In genomic region chr7:27447419-27448286, GRCm38 (mm10) we compare ENCODE assay signal across 8 mouse cellular contexts. TPM values are rescaled to one million over a fixed set of nuclear protein-coding genes. Genes with fewer than 3 reads are reported as not detected.
DNase-seq lines count a peak whose midpoint lies in the region; ATAC-seq lines count a peak whose summit lies in the region.

TSS of gene Sptbn4 (minus strand) at chr7:27447686.
TSS of gene Blvrb (plus strand) at chr7:27447978.

- H3K27ac ChIP-seq in hindbrain, embryonic 15.5 days (replicated peaks), result peak within 1 kb of the TSS; percentile 86

- peak within 1 kb of the TSS; percentile 72 for H3K4me3 ChIP-seq in hindbrain, embryonic 15.5 days

- 0 out of 2 replicates have a peak, but pooled peaks cover 5% of the 10 kb centered on the region for H3K27me3 ChIP-seq in hindbrain, embryonic 15.5 days

- 1% methylated on average over 54 of the region's 54 CpGs for WGBS in hindbrain, embryonic 15.5 days

- DNase-seq in T-cell, adult 2 months (ENCODE audit: low spot score), result peak; percentile 97
- peak; percentile 93 to 94 for DNase-seq in cerebellum, postnatal 36 days
- DNase-seq in frontal cortex, postnatal 36 days (ENCODE audit: low spot score in 2 of 2), result peak; percentile 97 to 98
- DNase-seq in left cerebral cortex, adult 11 months (ENCODE audit: low spot score), result peak; percentile 99
- peak; percentile 99 to 100 for DNase-seq in lung, postnatal 4 days
- peak; percentile 91 for DNase-seq in retina, postnatal 7 days (ENCODE audit: low read depth, low spot score)
- DNase-seq in urinary bladder, adult 2 months (ENCODE audit: low spot score), result peak; percentile 85

- peak; percentile 94 for ATAC-seq in hindbrain, embryonic 15.5 days (ENCODE audit: low FRiP score, low read depth)

- H3K4me2 ChIP-seq in hindbrain, embryonic 15.5 days, result peak within 1 kb of the TSS; percentile 96

- H3K9me3 ChIP-seq in hindbrain, embryonic 15.5 days, result no peaks in the 10 kb centered on the region

- H3K36me3 ChIP-seq in hindbrain, embryonic 15.5 days, result no peaks in the 10 kb centered on the region

- peaks cover 28% of the 10 kb centered on the region for H3K4me1 ChIP-seq in hindbrain, embryonic 15.5 days (replicated peaks)

- peak within 1 kb of the TSS; percentile 88 for H3K9ac ChIP-seq in hindbrain, embryonic 15.5 days

RNA-seq across cellular contexts. Expression of gene Sptbn4, which starts in this region (rescaled TPM):
- 3.2 and 3.7 TPM in 2 replicates for polyA plus RNA-seq in hindbrain, embryonic 15.5 days (2015; fragmentation: Nextera tagmentation; extraction: Ambion mirVana)
- 0.53 and 0.74 TPM in 2 replicates for polyA plus RNA-seq in urinary bladder, adult 2 months (2012; rRNA removed)

RNA-seq across cellular contexts. Expression of gene Blvrb, which starts in this region (rescaled TPM):
- polyA plus RNA-seq in hindbrain, embryonic 15.5 days (2015; fragmentation: Nextera tagmentation; extraction: Ambion mirVana), result 20.2 and 24.0 TPM in 2 replicates
- 46.5 and 51.3 TPM in 2 replicates for polyA plus RNA-seq in urinary bladder, adult 2 months (2012; rRNA removed)

Comparison
In these comparisons a context has a peak if more than half of its experiments do, and no peak if none do; other contexts are left out.
1. Peak in every context shown above with its lines: DNase-seq, ATAC-seq, H3K4me3 ChIP-seq and H3K27ac ChIP-seq.